Mouse (Mus musculus): ENCODE results near the gene Cxcr5.

The Cxcr5 gene

GRCm38 (mm10) chr9:44494863-44495809 lies 66.5 kb downstream of the Cxcr5 start:
- no peak for DNase-seq (ENCODE audit: low spot score in 2 of 2)

GRCm38 (mm10) chr9:44494261-44494862 lies 67.3 kb downstream of the Cxcr5 start:
- DNase-seq (ENCODE audit: low spot score in 2 of 2): no peak

- DNase-seq (ENCODE audit: low spot score in 2 of 2): no peak
These were observed 68.8 kb downstream of the Cxcr5 start for GRCm38 (mm10) chr9:44492631-44493461.

- DNase-seq (ENCODE audit: low spot score in 2 of 2): no peak
These were observed 70.3 kb downstream of the Cxcr5 start for GRCm38 (mm10) chr9:44491351-44491750.

- no peak for DNase-seq (ENCODE audit: low spot score in 2 of 2)
These were observed 71.3 kb downstream of the Cxcr5 start for GRCm38 (mm10) chr9:44490086-44490967.

- DNase-seq (ENCODE audit: low spot score in 2 of 2): no peak
These were observed 72.0 kb downstream of the Cxcr5 start for GRCm38 (mm10) chr9:44489651-44490085.

GRCm38 (mm10) chr9:44488855-44489381 lies 72.8 kb downstream of the Cxcr5 start:
- no peak for DNase-seq (ENCODE audit: low spot score in 2 of 2)

GRCm38 (mm10) chr9:44488416-44488815 lies 73.3 kb downstream of the Cxcr5 start:
- DNase-seq (ENCODE audit: low spot score in 2 of 2): no peak

- DNase-seq (ENCODE audit: low spot score in 2 of 2): no peak
These were observed 74.2 kb downstream of the Cxcr5 start for GRCm38 (mm10) chr9:44487441-44487840.

- no peak for DNase-seq (ENCODE audit: low spot score in 2 of 2)
These were observed 74.8 kb downstream of the Cxcr5 start for GRCm38 (mm10) chr9:44486741-44487421.

GRCm38 (mm10) chr9:44486335-44486734 lies 75.3 kb downstream of the Cxcr5 start:
- DNase-seq (ENCODE audit: low spot score in 2 of 2): no peak

- no peak for DNase-seq (ENCODE audit: low spot score in 2 of 2)
These were observed 76.0 kb downstream of the Cxcr5 start for GRCm38 (mm10) chr9:44485516-44486161.

GRCm38 (mm10) chr9:44485105-44485515 lies 76.6 kb downstream of the Cxcr5 start:
- no peak for DNase-seq (ENCODE audit: low spot score in 2 of 2)

GRCm38 (mm10) chr9:44484311-44485104 lies 77.2 kb downstream of the Cxcr5 start:
- DNase-seq (ENCODE audit: low spot score in 2 of 2): no peak

- no peak for DNase-seq (ENCODE audit: low spot score in 2 of 2)
These were observed 78.1 kb downstream of the Cxcr5 start for GRCm38 (mm10) chr9:44483510-44484044.

- DNase-seq (ENCODE audit: low spot score in 2 of 2): no peak
These were observed 78.6 kb downstream of the Cxcr5 start for GRCm38 (mm10) chr9:44483041-44483509.

GRCm38 (mm10) chr9:44482552-44482951 lies 79.1 kb downstream of the Cxcr5 start, which contains the start of gene Bcl9l:
Gene Bcl9l (plus strand): TSS chr9:44482825.
- peak; percentile 85 to 87 for DNase-seq (ENCODE audit: low spot score in 2 of 2)

GRCm38 (mm10) chr9:44482112-44482511 lies 79.6 kb downstream of the Cxcr5 start:
- DNase-seq (ENCODE audit: low spot score in 2 of 2): no peak
